Mouse (Mus musculus) liver, embryonic 14.5 days (tissue): ENCODE measurements around the gene Mark2.

ENCODE experiments used
- CTCF ChIP-seq: IDR thresholded peaks from 2 replicates; pipeline ENCODE4 v1.5.1; 2016; ENCODE audit warnings: antibody characterized with exemption, low read depth, control low read depth
- EP300 ChIP-seq: IDR thresholded peaks from 2 replicates; pipeline ENCODE4 v1.6.1; 2016; ENCODE audit warnings: antibody characterized with exemption, low read depth

- TF ChIP-seq EP300 (peak; percentile 72), CTCF (peak; percentile 51)
Observed at GRCm38 (mm10) chr19:7310704-7311103, 31.0 kb downstream of the Mark2 start.
